Mouse (Mus musculus) lung, adult 18-20 months (tissue): ENCODE data around the gene Gm37240.

Experiments used
- DNase-seq, 2 experiments: peaks; one replicate each; pipeline ENCODE4 v3.0.0; 2022; ENCODE audit warnings: mixed read lengths in 2 of 2

Gm37240 gene

DNA sequence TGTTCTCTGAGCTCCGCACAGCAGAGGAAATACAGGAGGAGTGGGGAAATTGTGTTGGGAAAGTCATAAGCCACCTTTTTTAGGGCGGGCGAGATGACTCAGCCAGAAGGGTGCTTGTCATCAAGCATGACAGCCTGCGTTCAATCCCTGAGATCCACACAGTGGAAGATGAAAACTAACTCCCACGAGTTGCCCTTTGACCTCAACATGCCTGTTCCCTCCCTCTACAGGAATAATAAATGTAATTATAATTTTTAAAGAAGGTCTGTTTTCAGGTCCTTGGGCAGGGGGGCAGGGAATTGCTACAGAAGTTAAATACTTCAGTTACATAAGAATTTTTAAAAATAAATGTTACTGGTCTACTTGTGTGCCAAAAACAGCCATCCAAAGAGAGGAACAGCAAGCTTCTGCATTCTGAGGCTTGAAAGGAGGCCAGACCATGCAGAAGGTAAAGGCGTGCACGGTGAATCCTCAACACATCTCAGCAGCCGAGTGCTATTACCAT lies 902.1 kb downstream of the Gm37240 start:
- peak in 1 of 2 experiments; percentile 19 for DNase-seq

DNA sequence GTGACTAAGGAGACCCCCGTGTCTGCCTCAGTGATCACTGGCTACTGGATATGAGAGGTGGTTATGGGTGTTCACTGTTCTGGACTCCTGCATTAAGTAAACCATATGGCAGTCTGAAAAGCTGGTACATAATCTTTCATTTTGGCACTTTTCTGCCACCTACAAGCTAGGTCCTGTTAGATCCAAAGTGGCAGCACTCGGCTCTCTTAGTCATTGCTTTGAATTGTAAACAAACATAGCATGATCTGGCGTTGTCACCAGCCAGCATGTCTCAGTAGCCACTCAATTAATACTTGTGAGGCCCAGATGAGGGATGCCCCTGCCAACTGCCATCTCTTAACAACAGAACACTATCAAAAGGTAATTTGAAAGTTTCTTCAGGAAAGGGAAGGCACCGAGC lies 904.6 kb downstream of the Gm37240 start:
- peak in 1 of 2 experiments; percentile 5 for DNase-seq

DNA sequence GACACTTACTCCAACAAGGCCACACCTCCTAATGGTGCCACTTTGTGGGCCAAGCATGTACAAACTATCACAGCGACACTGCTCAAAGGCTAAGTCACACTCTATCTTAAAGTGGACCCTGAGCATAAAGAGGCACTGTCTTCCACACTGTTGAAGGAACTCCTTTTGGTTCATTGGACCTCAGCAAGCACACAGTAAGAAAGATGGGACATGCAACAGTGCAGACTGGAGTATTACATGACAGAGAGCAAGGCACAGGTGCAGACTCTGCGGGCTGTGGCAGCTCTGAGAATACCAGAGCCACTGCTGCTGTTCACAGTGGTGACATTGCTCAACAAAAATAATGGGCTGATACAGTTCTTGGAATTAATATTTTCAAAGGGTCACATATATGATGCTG lies 907.2 kb downstream of the Gm37240 start:
- no peak for DNase-seq

DNA sequence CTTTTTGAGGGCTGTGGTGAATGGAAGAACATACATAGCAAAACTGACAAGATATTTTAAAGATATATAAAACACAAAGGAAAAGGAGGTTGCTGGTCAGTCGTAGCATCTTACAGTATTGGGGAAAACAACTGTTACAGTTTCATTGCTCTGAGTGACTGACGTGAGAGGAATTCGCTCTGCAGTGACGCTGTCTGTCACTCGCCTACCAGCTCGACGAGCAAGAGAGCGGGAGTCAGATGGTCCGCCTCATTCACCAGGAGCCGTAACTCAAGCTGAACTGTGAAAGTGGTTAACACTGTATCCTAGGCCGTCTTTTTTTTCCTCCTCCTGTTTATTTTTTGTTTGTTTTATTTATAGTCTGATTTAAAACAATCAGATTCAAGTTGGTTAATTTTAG lies 908.6 kb downstream of the Gm37240 start:
- DNase-seq = no peak

DNA sequence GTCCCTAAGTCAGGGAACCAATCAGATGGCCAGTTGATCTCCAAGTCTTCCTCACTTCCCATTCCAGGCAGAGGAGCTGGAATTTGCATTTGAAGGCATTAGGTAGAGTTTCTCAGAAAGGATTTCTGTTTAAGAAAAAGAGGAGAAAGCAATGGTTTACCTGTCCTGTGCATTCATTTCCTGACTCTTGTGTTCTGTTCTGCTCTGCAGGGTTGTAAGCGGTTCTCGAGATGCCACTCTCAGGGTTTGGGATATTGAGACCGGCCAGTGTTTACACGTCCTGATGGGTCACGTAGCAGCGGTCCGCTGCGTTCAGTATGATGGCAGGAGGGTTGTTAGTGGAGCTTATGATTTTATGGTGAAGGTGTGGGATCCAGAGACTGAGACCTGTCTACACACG lies 913.1 kb downstream of the Gm37240 start:
- DNase-seq = no peak

DNA sequence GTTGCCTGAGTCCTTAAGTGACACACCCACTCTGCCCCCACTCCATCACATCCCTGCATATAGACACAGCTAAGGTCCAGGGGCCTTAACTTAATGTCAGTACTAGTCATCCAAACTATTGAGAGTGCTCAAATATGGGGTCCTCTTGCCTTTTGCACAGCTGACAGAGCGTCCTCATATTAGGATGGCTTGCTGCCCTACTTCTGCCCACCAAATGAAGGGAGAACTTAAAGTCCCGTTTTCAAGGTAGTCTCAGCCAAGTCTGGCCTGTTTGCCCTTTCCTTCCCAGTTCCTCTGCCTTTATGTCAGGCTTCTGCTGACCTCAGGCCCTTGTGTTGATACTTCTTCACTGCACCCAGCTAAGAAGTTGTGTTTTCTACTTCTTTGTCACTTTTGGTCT lies 914.4 kb downstream of the Gm37240 start:
- no peak for DNase-seq

DNA sequence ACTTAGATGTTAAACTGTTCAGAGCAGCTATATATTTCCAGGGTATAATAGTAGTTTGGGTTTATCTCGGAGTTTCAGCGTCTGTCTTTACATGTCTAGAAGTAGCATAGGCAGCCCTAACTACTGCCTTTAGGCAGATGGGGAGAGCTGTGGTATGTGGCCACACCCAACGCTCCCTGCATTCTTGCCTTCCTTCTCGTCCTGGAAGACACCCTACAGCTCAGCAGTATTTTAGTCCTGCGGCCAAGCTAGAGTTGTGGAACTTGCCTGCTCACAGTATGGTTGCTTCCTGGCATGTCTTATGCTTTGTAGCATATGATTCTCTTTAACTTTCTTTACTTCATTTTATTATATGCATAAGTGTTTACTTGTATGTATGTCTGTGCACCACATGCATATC lies 915.8 kb downstream of the Gm37240 start:
- no peak for DNase-seq

DNA sequence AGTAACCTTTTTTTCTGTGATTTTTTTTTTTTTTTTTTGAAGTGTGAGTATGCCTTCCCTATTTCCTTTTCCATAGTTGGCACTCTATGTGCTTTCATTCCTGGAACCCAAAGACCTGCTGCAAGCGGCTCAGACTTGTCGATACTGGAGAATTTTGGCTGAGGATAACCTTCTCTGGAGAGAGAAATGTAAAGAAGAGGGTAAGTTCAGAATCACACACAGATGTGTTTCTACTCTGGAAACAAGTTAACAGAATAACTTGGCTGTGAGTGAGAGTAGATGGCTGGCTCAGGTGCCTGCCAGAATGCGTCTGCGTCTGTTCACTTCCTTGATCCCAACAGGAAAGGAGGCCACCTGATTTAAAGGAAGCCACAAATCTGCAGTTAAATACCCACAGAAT lies 920.0 kb downstream of the Gm37240 start:
- no peak for DNase-seq

DNA sequence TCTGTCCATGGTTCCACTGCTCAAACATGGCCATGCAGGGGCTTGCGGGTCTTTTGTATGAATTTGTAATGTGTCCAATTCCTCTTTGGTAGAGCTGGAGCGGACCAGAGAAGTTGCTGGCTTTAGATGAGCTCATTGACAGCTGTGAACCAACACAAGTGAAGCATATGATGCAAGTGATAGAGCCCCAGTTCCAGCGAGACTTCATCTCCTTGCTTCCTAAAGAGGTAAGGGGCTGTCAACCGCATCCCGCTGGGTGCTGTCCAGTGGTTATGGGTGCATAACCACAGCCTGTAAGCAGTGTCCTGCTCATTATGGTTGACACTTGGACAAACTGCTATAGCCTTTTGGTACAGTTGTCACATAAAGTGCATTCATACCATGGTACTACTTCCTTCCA lies 922.2 kb downstream of the Gm37240 start:
- no peak for DNase-seq

DNA sequence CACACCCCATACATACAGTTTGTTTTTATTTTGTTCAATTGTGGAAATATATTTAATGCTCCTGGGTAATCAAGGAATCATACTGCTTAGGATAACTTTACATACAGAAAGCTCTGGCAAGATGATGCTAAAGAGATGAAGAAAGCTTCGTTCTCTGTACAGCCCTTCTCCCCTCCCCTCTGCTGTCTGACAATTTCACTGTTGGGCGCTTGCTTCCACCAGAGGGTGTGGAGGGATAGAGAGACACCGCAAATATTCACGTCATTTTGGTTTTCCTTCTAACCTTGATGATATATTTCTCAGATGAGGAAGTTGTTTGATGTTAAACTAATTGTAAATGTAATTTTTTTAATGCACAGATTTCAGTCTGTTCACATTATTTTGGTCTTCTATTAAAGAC lies 931.5 kb downstream of the Gm37240 start:
- no peak for DNase-seq

DNA sequence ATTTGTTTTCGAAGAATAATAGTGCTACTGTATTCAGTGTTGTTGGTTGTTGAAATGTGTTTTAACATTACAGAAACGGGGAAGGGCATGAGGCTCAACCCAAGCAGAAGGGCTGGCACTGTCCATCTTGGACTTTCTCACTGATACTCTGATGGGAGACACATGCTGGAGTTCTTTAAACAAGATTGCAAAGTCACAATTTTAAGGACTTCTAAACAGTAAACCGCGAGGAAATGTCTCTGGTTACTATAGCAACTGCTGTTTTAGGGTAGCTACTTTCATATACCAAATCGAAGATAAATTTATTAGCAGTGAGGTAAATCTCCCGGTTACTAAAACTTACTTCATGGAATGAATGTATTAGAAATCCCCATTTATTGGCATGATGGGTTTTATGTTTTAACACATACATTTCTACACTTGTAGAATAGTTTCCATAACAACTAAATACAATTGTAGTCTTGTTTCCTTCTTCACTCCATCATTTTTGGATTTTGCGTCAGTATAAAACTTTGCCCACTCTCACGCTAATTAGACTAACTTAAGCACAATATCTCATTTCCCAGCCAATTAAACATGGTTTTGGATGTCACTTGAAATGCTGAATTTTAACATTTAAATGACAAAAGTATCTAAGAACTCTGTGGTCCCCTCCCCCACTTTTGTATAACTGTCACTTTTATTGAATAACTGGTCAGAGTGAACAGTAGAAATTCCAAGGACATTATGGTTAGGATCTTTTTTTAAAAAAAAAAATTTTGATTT lies 932.1 kb downstream of the Gm37240 start:
- DNase-seq = no peak

DNA sequence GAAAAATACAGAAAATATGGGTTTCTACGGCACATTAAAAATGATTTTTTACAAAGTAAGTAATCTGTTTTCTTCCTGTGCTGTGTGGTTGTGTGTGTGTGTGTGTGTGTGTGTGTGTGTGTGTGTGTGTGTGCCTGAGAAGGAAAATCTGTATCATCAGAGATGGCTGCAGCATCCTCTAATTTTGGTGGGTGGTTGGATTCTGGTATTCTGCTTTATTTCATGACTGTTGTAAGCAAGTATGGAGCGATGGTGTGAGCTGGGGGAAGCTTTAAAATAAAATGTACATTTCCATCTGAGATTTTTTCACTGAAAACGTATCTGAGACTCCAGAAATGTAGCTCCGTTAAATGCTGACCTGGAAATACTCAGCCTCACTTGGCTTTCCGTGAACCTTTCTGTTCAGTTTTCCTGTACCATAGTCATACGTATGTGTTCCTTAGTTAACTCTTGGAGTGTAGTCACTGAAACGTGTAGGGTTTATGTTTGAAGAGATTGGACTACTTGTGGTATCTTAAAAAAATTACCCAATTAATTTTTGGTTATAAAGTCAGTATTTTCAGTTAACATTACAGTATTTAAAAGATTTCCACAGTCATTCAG lies 934.6 kb downstream of the Gm37240 start:
- no peak for DNase-seq

DNA sequence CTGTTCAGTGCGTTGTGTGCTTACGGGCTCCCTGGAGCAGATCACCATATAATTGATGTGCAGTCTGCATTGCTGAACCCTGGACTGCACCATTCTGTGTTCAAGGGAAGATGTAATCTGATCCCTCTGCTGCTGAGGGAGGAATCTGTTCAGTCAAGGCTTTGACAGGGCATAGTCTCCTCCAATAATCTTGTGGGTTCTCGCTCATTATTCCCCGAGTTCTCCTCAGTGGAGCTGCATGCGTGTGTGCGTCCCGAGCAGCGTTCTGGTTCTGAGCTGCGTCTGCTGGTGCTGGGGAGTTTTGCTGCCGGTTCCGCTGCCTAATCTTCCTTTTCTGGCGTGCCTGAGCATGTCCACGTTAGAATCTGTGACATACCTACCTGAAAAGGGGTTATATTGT lies 935.2 kb downstream of the Gm37240 start:
- peak; percentile 23 to 44 for DNase-seq

DNA sequence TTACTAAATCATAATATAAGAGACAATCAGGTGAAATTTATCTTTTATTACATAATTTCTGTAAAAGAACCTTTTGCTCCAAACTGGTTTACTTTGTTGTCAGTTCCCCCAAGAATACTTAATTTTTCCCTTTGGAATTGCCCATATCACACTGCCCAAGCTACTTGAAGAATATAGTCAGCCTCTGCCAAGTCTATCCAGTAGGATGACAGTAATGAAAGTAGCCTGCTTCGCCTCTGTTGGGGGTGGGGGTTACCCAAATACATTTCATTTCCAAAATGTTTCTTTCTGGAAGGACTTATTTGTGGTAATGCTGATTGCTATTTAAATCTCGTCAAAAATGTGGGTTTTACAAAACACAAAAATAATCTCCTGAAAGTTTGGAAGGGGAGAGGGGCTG lies 935.6 kb downstream of the Gm37240 start:
- no peak for DNase-seq

DNA sequence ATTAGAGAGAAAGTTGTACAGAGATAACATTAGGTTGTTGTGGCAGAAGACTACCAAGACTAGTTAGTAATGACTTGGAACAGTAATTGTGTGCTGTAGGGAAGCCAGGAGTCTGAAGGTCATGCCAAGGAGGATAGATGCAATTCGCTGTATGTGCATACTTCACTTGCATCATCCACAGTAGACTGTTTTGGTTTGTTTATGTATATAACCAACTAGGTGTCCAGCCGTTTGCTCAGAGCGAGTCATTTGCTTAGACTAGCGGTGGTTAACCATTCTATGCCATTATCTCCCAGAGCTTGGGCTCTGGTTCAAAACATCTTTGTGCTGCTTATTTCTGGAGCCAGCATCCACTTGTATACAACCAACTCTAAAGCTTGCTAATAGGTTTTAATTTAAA lies 937.9 kb downstream of the Gm37240 start:
- DNase-seq = no peak

DNA sequence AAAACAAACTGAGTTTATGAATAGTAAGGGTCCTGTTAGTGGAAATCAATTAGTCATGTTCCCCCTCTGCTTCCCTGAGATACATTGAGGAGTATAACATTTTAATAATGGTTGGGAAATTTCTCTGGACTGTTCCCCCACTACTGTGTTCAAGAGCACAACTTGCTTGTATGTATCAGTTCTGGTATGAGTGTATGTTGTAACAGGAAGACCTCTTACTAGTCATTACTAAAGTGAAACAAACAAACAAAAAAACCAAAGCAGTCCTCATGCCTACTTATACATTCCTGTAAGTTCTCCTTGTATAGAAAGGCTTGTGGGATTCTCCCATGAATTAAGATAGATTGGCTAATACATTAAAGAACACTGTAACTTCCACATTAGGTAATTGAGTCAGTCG lies 940.9 kb downstream of the Gm37240 start:
- DNase-seq = no peak

DNA sequence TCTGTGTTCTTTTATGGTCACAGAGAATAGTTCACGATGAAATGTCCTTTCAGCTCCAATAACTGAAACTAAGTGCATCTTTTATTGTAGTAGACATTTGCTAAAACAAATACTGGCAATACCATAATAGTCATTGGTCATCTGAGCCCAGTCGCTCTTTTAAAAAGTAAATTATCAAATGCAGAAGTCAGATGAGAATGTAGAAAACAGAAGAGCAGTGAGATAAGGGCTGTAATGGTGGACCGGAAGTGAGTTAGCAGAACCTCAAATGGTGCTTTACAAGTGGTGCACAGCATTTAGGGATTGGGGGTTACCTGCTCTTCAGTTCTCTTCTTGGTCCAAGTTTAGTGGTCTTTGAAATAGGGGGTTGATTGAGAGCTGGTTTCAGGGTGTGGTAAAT lies 942.4 kb downstream of the Gm37240 start:
- DNase-seq = no peak

DNA sequence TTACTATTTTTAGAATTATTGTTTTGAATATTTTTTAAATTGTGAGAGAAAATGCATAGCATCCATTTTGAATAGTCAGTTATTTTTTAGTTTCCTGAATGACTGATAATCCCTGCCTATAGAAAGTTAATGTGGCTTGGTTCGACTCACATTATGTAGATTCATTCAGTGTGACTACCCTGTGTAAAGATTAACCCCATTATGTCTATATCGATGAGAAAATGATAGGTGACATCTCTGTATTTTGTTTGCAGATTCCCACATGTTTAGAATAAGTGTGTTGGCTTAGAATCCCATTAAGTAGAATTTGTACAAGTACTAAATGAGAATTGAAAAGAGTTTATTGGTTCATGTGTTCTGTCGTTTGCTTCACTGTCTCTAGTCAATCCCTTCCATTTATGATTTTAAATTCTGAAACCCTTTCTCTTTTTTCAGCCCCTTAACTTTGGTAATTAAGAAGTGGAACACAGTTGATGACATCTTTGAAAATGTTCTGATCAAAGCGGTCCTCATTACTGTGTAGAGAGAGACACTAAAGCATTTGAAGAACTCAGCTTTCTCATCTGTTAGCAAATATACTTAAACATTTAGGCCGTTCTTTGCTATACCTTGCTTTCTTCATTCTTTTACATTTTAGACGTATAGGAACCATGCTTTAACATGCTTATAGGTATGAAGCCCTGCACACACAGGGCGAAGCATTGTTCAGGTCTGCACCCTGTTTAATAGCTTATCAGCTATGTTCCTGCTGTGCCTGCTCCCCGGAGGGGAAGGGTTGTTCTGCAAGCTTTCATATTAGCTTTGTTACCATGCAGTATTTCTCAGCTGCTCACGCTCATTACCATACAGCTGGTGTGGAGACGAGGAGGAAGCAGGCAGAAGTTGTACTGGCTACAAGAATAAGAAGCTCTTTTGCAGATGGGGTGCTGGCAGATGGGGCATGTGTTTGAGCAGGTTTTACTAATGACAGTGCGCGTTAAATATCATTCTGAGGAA lies 949.7 kb downstream of the Gm37240 start:
- DNase-seq = no peak

DNA sequence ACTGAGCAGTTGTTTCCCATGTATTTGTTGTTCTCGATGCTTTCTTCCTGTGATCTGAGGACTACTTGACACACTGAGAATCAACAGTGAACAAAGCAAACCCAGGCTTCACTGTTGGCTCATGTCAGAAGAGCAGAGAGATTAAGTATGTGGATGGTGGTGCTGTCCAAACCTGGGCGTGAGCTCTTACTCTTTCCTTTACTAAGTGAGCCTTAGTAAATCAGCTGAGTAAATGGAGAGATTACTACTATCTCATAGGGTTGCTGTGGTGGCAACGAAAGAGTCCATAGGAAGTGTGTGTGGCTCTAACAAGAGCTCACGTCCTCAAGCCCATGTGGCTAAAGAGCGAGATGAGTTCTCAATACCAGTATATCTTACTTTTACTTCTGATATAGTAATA lies 950.4 kb downstream of the Gm37240 start:
- DNase-seq = no peak

DNA sequence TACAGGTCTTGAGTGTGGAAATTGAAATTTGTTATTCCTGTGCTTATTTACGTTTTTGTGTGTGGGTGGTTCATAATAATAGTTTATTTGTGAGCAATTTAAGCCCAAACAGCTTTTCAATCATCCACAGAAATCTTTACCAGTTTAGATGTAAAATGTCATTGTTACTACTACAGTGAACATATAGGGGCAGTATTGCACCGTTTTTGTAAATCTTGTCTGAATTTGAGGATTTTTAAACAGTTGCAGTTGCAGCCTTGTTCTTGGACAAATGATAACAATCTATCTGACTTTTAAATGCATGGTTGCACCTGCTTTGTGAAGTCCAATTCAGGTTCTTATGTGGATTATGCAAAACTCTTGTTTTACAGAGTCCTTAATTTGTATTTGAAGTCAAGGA lies 951.1 kb downstream of the Gm37240 start:
- no peak for DNase-seq

DNA sequence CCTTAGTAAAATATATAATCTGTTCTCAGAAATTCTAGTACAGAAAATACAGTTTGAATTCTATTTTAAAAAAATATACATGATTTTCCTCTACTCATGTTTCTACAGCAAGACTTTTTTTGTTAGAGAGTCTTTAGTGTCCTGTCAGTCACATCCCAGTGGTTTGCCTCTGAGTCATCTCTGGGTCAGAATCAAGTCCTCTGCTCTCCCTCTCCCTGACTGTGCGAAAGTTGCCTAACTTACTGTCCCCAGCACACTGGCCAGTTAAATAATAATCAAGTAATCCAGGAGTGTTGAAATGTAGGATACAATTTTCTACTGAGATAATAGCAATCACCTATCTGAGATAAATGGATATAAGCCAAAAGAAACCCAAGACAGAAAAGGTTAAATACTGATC lies 951.6 kb downstream of the Gm37240 start:
- DNase-seq = no peak

DNA sequence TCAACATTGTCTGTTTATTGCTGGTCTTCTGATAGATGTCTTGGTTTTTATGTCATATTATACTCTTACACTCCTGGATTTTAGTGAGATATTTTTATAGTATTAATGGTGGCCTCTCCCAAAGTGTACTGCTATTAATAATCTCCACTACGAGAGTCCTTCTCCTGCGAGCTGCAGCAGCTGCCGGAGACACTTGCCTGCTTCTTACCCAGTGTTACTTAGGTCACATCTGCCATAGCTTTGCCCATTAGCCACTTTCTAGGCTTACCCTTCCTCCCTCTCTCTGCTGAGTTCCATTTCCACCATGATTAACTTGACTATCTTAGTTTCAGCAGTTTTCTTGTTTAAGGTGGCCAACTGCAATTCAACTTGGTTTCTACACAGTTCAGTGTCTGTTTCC lies 956.6 kb downstream of the Gm37240 start:
- no peak for DNase-seq

DNA sequence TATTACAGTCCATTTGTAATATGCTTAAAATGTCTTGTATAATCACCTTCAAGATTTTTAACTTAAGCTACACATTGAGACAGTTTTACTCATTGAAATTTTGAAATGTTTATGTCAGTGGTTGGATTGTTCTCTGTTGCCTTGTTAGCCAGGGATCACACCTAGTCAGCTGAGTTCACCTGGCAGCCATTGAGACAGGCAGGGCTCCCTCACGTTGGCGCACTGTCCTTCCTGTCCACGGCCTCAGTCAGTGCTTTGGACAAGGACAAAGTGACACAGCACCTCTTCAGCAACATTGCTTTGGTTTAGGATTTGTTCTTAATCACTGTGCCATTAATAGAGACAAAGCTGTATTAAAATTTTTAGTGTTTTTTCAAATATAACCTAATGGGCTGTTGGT lies 958.1 kb downstream of the Gm37240 start:
- no peak for DNase-seq
